Mouse (Mus musculus): ENCODE data around the gene Akap1.

Akap1 gene

GRCm38 (mm10) chr11:88841406-88841805 is 23.0 kb downstream of the Akap1 start:
- no peak for DNase-seq

GRCm38 (mm10) chr11:88840724-88841350 is 23.5 kb downstream of the Akap1 start:
- peak; percentile 29 to 49 for DNase-seq

- peak in 1 of 2 experiments; percentile 30 for DNase-seq
Measured at GRCm38 (mm10) chr11:88840292-88840691, 24.1 kb downstream of the Akap1 start.

- no peak for DNase-seq
Measured at GRCm38 (mm10) chr11:88839379-88839778, 25.0 kb downstream of the Akap1 start.

GRCm38 (mm10) chr11:88838630-88839029 is 25.8 kb downstream of the Akap1 start:
- DNase-seq, result no peak

- no peak for DNase-seq
Measured at GRCm38 (mm10) chr11:88834606-88835005, 29.8 kb downstream of the Akap1 start.

- no peak for DNase-seq
Measured at GRCm38 (mm10) chr11:88834134-88834533, 30.3 kb downstream of the Akap1 start.

GRCm38 (mm10) chr11:88833099-88833498 is 31.3 kb downstream of the Akap1 start:
- no peak for DNase-seq

GRCm38 (mm10) chr11:88830257-88830804 is 34.1 kb downstream of the Akap1 start:
- DNase-seq, result peak; percentile 30 to 61

GRCm38 (mm10) chr11:88828528-88828927 is 35.9 kb downstream of the Akap1 start:
- DNase-seq, result no peak

GRCm38 (mm10) chr11:88825909-88826308 is 38.5 kb downstream of the Akap1 start:
- no peak for DNase-seq

- peak; percentile 77 to 85 for DNase-seq
Measured at GRCm38 (mm10) chr11:88822991-88823390, 41.4 kb downstream of the Akap1 start.

GRCm38 (mm10) chr11:88822526-88822925 is 41.9 kb downstream of the Akap1 start:
- DNase-seq, result no peak

GRCm38 (mm10) chr11:88820742-88821576 is 43.4 kb downstream of the Akap1 start:
- DNase-seq, result peak in 1 of 2 experiments; percentile 20

- no peak for DNase-seq
Measured at GRCm38 (mm10) chr11:88820253-88820652, 44.1 kb downstream of the Akap1 start.

- DNase-seq, result no peak
Measured at GRCm38 (mm10) chr11:88817061-88817460, 47.3 kb downstream of the Akap1 start.

- DNase-seq, result no peak
Measured at GRCm38 (mm10) chr11:88803231-88804010, 61.0 kb downstream of the Akap1 start.

- no peak for DNase-seq
Measured at GRCm38 (mm10) chr11:88796207-88796606, 68.2 kb downstream of the Akap1 start.

GRCm38 (mm10) chr11:88789893-88790292 is 74.5 kb downstream of the Akap1 start:
- DNase-seq, result no peak

GRCm38 (mm10) chr11:88786816-88787215 is 77.6 kb downstream of the Akap1 start:
- no peak for DNase-seq

GRCm38 (mm10) chr11:88783525-88783924 is 80.9 kb downstream of the Akap1 start:
- DNase-seq, result no peak

- DNase-seq, result no peak
Measured at GRCm38 (mm10) chr11:88782531-88782930, 81.9 kb downstream of the Akap1 start.

Data from kidney, postnatal 36 days (tissue).